Mouse (Mus musculus): ENCODE data around the gene Gltpd2. TPM values are rescaled to one million over a fixed set of nuclear protein-coding genes. Genes with fewer than 3 reads are reported as not detected.

The Gltpd2 gene
- polyA plus RNA-seq, 1 experiment from 2014 or later: 0.77 TPM

DNA sequence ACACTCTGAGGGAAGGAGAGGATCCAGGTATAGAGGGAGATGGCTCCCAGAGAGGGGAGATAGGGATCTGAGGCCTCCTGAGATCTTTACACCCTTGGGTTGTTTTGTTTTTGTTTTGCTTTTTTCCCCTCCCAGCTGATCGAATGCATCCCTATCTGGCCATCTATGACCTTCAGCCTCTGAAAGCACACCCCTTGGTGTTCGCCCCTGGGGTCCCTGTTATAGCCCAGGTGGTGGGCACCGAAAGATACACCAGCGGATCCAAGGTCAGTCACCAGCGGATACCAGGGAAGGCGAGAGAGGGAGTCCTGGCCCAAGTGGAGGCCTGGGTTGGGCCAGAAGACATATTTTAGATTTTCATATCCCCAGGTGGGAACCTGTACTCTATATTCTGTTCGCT, 21.9 kb downstream of the Gltpd2 start:
- Histone ChIP-seq H3K27me3 (peaks cover 24% of the 10 kb centered on the region), H3K4me2 (replicated peaks) (peak overlapping the region; percentile 91), H3K36me3 (no peaks in the 10 kb centered on the region), H3K9me3 (no peaks in the 10 kb centered on the region), H3K9ac (no peak overlapping the region), H3K27ac (no peak overlapping the region), H3K4me1 (no peaks in the 10 kb centered on the region), H3K4me3 (no peak overlapping the region)
- 87% methylated on average over 7 of the region's 7 CpGs for WGBS
- ATAC-seq (ENCODE audit: insufficient number of reproducible peaks, insufficient read depth, low FRiP score, low TSS enrichment): no peak

DNA sequence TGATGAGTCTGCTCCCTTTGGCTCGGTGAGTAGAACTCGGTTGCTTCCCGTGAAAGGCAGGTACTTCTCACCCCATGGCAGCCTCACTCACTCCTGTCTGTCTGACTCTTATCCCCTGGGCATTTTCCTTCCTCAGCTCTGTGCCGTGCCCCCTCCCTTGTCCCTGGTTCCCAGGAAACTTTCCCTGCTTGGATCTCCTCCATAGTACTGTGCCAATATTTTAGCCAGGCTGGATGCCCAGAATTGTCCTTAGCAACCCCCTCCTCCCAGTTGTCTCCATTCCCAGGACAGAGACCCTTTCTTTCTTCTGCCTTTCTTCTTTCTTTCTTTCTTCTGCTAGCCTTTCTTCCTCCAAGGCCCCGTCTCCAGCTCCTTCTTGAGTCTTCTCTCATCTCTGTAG, 22.4 kb downstream of the Gltpd2 start:
- Histone ChIP-seq H3K4me1 (no peaks in the 10 kb centered on the region), H3K9ac (no peak overlapping the region), H3K4me3 (no peak overlapping the region), H3K4me2 (replicated peaks) (no peak overlapping the region), H3K9me3 (no peaks in the 10 kb centered on the region), H3K27me3 (peaks cover 24% of the 10 kb centered on the region), H3K27ac (no peak overlapping the region), H3K36me3 (no peaks in the 10 kb centered on the region)
- 67% methylated on average over 5 of the region's 5 CpGs for WGBS
- no peak for ATAC-seq (ENCODE audit: insufficient number of reproducible peaks, insufficient read depth, low FRiP score, low TSS enrichment)

DNA sequence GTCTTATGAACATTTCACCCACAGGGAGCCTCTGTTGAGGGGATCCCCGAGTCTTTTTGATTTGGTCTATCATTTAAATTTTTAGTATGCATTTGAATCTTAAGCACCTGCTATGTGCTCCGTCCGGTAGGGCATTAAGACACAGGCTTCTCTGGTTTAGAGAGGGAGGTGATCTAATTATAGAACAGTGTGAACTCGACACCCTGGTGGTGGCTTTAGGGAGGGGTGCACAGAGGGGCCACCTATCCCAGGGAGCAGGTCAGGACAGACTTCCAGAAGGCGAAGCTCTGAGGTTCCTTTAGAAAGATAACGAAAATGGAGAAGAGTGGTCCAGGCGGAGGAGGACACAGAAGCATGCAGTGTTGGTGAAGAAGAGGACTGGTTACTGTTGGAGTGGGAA, 25.5 kb downstream of the Gltpd2 start:
- Histone ChIP-seq H3K4me2 (replicated peaks) (no peak overlapping the region), H3K4me1 (no peaks in the 10 kb centered on the region), H3K9ac (no peak overlapping the region), H3K36me3 (no peaks in the 10 kb centered on the region), H3K9me3 (no peaks in the 10 kb centered on the region), H3K27ac (no peak overlapping the region), H3K27me3 (peaks cover 21% of the 10 kb centered on the region), H3K4me3 (no peak overlapping the region)
- WGBS: 62% methylated on average over 7 of the region's 7 CpGs
- ATAC-seq (ENCODE audit: insufficient number of reproducible peaks, insufficient read depth, low FRiP score, low TSS enrichment): no peak

DNA sequence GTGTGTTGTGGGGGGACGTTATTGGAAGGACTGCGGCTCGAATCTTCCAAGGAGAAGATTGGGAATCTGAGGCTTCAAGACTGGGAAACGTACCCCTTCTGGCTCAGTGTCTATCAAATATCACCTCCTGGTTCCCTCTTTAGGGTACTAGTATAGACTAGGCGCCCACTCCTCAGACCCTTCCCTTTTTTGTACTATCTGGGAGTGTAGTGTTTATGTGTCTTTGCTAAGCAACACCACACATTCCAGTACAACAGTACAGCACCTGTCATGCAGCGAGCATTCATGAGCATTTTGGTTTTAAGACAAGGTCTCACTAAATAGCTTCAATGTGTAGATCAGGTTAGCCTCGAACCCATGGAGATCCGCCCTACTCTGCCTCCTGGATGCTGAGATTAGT, 32.5 kb downstream of the Gltpd2 start:
- H3K36me3 ChIP-seq: no peaks in the 10 kb centered on the region
- H3K27ac ChIP-seq: no peak overlapping the region
- H3K4me2 ChIP-seq (replicated peaks): no peak overlapping the region
- H3K4me1 ChIP-seq: peaks cover 6% of the 10 kb centered on the region; the same call in 1 of the 2 replicates
- 80% methylated on average over 8 of the region's 8 CpGs for WGBS
- ATAC-seq (ENCODE audit: insufficient number of reproducible peaks, insufficient read depth, low FRiP score, low TSS enrichment): no peak
- H3K9me3 ChIP-seq: no peaks in the 10 kb centered on the region
- no peak overlapping the region for H3K9ac ChIP-seq
- no peak overlapping the region for H3K4me3 ChIP-seq
- no peaks in the 10 kb centered on the region for H3K27me3 ChIP-seq

DNA sequence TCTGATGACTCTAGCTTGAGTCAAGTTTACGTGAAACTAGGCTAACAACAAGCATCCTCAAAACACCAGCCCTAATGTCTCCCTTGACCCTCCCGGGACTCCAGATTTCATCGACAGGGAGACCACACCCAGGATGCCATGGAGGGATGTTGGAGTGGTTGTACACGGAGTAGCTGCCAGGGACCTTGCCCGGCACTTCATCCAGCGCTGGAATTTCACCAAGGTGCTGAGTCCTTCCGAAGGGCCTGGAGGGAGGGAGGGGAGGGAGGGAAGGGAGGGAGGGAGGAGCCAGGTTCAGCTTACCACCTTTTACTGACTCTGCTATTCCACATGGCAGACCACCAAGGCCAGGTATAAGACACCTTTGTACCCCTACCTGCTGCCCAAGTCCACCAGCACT, 34.9 kb downstream of the Gltpd2 start:
- Histone ChIP-seq H3K27ac (no peak overlapping the region), H3K9me3 (no peaks in the 10 kb centered on the region), H3K27me3 (no peaks in the 10 kb centered on the region), H3K4me2 (replicated peaks) (no peak overlapping the region), H3K4me3 (no peak overlapping the region), H3K9ac (no peak overlapping the region), H3K36me3 (no peaks in the 10 kb centered on the region), H3K4me1 (peaks cover 6% of the 10 kb centered on the region; the same call in 1 of the 2 replicates)
- ATAC-seq (ENCODE audit: insufficient number of reproducible peaks, insufficient read depth, low FRiP score, low TSS enrichment): no peak
- 22% methylated on average over 7 of the region's 7 CpGs for WGBS

DNA sequence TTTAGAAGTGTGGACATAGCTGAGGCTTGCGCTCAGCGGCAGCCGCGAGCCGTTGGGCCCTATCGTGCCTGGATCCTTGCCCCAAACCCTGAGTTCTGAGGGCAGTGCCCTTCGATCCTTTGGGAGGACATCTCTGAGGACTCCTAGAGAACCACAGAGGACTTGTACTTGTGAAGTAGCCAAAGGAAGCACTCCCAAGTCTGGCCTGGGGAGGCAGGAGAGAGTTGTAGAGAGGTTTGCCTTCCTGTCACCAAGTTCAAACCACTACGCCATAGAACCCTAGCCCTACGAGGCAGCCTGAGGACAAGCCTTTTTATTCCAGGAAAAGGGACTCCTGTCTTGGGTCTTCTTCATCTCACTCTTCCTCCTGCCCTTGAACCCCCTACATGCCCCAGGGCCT, 38.5 kb downstream of the Gltpd2 start:
- no peak for ATAC-seq (ENCODE audit: insufficient number of reproducible peaks, insufficient read depth, low FRiP score, low TSS enrichment)
- Histone ChIP-seq H3K9me3 (no peaks in the 10 kb centered on the region), H3K4me2 (replicated peaks) (no peak overlapping the region), H3K4me3 (no peak overlapping the region), H3K27me3 (no peaks in the 10 kb centered on the region), H3K36me3 (no peaks in the 10 kb centered on the region), H3K4me1 (peaks cover 9% of the 10 kb centered on the region; the same call in 1 of the 2 replicates), H3K9ac (no peak overlapping the region), H3K27ac (no peak overlapping the region)
- WGBS: 90% methylated on average over 9 of the region's 9 CpGs

DNA sequence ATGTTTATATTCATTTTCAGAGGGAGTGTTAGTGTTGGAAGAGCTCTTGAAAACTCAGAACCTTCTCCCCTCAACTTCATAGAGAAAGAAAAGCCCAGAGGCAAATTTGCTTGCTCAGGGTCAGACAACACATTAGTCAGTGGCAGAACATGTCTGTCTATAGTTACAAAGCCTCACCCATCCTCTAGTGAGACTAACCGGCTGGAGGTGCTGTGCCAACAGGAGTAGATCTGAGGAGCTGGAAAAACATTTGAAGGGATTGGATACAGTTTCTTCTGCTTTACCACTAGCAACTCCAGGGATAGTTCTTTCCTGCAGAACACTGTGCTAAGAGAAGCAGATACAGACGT, 42.9 kb downstream of the Gltpd2 start:
- H3K4me1 ChIP-seq: peaks cover 27% of the 10 kb centered on the region
- H3K4me2 ChIP-seq (replicated peaks): peak overlapping the region; percentile 78
- no peaks in the 10 kb centered on the region for H3K36me3 ChIP-seq
- H3K27ac ChIP-seq: peak overlapping the region; percentile 88
- H3K27me3 ChIP-seq: no peaks in the 10 kb centered on the region
- peak overlapping the region; percentile 83 for H3K9ac ChIP-seq
- H3K9me3 ChIP-seq: no peaks in the 10 kb centered on the region
- H3K4me3 ChIP-seq: peak overlapping the region; percentile 82
- no peak for ATAC-seq (ENCODE audit: insufficient number of reproducible peaks, insufficient read depth, low FRiP score, low TSS enrichment)
- WGBS: 7% methylated on average over 2 of the region's 2 CpGs

DNA sequence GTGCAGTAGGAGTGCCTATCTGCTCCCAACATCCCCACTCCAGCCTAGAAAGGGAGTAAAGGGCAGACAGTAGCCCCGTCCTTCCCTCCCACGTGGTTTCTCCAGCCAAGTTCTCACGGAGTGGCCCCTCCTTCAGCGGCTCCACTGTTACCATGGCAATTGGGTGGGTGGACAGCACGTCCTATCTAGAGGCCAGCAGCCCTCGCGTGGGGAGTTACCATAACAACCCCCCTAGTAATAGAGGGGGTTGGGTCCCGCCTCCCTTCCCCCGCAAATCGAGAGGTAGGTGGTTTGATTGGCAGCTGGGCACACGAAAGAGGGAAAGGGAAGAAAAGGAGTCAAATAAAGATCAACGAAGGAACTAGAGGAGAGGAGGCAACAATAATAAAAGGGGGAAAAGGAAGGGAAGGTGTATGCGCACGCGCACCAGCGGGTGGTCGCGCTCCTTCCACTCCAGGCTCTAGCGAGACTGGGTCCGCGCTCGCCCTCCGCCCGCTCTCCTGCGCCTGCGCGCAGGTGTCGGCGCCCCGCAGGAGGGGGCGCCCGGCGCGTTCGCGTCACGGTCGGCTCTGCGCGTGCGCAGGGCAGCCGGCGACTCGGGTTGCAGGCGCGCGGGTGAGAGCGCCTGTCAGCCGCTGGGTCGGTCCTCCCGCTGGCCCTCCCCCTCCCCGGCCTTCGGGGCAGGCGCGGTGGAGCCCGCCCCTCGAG, 43.4 kb downstream of the Gltpd2 start, which contains the start of gene Mink1:
TSS of gene Mink1 (plus strand) at position 595 of the 708 bp plus-strand sequence.
- Histone ChIP-seq H3K27me3 (no peaks in the 10 kb centered on the region), H3K27ac (peak within 1 kb of the TSS; percentile 88), H3K4me2 (replicated peaks) (peak within 1 kb of the TSS; percentile 78), H3K4me1 (peaks cover 27% of the 10 kb centered on the region), H3K4me3 (peak within 1 kb of the TSS; percentile 82), H3K9me3 (no peaks in the 10 kb centered on the region), H3K9ac (peak within 1 kb of the TSS; percentile 83), H3K36me3 (no peaks in the 10 kb centered on the region)
- WGBS: under 1% methylated on average over 43 of the region's 57 CpGs
- ATAC-seq (ENCODE audit: insufficient number of reproducible peaks, insufficient read depth, low FRiP score, low TSS enrichment): peak; percentile 86

DNA sequence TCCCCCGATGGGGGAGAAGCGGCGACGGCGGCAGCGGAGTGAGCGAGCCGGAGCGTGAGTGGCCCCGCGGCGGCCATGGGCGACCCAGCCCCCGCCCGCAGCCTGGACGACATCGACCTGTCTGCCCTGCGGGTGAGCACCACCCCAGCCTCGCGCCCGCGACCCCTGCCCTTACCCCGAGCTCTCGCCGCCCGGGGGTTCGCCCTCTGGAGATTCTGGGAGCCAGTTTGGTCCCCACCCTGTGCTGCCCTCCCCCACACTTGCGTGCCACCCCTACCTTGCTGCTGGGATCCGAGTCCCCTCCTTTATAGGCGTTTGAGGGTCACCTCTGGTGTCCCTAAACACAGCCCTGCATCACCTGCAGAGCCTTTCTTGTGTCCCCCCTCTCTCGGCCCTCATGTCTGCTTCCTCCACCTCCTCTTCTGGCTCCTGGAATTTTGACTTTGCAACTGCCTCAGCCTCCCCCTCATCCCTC, 44.0 kb downstream of the Gltpd2 start:
- peak; percentile 19 for ATAC-seq (ENCODE audit: insufficient number of reproducible peaks, insufficient read depth, low FRiP score, low TSS enrichment)
- Histone ChIP-seq H3K36me3 (no peaks in the 10 kb centered on the region), H3K4me3 (peak overlapping the region; percentile 82), H3K9me3 (no peaks in the 10 kb centered on the region), H3K4me1 (peaks cover 27% of the 10 kb centered on the region), H3K27me3 (no peaks in the 10 kb centered on the region), H3K27ac (peak overlapping the region; percentile 88), H3K4me2 (replicated peaks) (peak overlapping the region; percentile 78), H3K9ac (peak overlapping the region; percentile 83)
- 0% methylated on average over 28 of the region's 31 CpGs for WGBS

DNA sequence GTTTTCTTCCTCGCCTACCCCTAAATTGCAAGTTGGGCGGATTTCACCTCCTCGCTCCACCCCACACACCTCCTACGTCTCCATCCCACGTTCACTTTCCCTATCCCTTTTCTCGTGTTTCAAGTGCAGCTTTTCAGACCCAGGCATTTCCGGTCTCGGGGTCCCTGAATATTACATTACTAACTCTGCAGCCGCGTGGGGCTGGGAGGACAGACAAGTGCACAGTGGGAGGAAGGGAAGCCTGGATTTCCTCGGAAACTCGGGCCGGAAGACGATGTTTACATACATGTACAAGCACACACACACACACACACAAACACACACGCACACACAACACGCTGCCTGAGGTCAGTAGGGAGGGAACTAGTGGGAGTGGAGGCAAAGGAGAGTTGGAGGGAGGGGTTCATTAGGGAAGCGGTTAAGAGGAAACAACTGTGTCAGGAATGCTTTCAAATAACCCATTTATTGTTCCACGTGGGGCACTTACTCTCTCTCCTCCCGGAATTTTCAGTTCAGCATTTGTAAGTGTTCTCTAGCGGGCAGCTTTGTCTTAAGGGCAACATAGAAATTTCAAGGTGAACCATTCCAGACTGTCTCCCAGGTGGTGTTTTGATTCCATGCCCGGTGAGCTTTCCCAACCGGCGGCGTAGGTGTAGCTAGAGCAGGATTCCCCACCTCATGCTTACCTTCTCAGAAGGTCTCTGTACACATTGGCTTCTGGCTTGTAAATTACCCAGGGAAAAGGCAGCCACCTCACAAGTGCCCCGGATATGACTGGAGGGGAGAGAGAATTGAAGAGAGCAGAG, 44.7 kb downstream of the Gltpd2 start:
- H3K27ac ChIP-seq: peak overlapping the region; percentile 88
- H3K36me3 ChIP-seq: no peaks in the 10 kb centered on the region
- H3K4me2 ChIP-seq (replicated peaks): peak overlapping the region; percentile 78
- ATAC-seq (ENCODE audit: insufficient number of reproducible peaks, insufficient read depth, low FRiP score, low TSS enrichment): 0 out of 2 replicates have a peak, but pooled peaks have one; percentile 43
- peaks cover 27% of the 10 kb centered on the region for H3K4me1 ChIP-seq
- peak overlapping the region; percentile 83 for H3K9ac ChIP-seq
- H3K27me3 ChIP-seq: no peaks in the 10 kb centered on the region
- peak overlapping the region; percentile 82 for H3K4me3 ChIP-seq
- H3K9me3 ChIP-seq: no peaks in the 10 kb centered on the region
- WGBS: under 1% methylated on average over 25 of the region's 25 CpGs

DNA sequence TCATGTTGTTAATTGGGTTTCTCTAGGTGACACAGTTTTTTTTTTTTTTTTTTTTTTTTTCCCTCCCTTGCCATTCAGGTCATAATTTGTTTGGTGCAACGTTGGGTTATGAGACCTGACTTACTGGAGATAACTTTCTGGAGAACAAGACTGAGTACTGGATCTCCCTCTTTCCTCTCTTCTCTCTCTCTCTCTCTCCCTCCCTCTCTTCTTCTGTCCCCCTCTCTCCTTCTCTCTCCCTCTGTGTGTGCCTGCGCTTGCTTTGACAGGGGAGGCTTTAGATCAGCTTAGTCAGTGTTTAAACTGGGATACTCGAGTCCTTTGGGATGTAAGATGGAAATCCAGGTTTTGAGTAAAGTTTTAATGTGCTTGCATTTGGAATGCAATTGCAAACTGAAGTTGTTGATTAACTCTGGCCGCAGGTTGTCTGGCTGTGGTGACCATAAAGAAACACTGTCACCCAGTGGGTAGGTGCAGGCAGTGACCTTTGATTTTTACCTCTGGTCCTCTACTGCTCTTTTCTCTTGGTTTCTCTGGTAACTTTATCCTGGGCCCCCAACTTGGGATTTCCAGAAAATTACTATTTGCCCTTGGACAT, 45.4 kb downstream of the Gltpd2 start:
- H3K9me3 ChIP-seq: no peaks in the 10 kb centered on the region
- peak overlapping the region; percentile 88 for H3K27ac ChIP-seq

More for the DNA sequence above, 45.4 kb downstream of the Gltpd2 start:
- no peaks in the 10 kb centered on the region for H3K36me3 ChIP-seq
- H3K4me2 ChIP-seq (replicated peaks): peak overlapping the region; percentile 78
- ATAC-seq (ENCODE audit: insufficient number of reproducible peaks, insufficient read depth, low FRiP score, low TSS enrichment): no peak
- peak overlapping the region; percentile 83 for H3K9ac ChIP-seq
- peaks cover 27% of the 10 kb centered on the region for H3K4me1 ChIP-seq
- peak overlapping the region; percentile 82 for H3K4me3 ChIP-seq
- 35% methylated on average over 4 of the region's 4 CpGs for WGBS
- no peaks in the 10 kb centered on the region for H3K27me3 ChIP-seq
